Mouse (Mus musculus) bone marrow macrophage, adult 2 months (primary cell): ENCODE results near the gene Plekhm3.

ENCODE experiments used
- CTCF ChIP-seq: IDR thresholded peaks from 2 replicates; pipeline ENCODE4 v1.5.1; 2012; ENCODE audit warnings: low read depth, mild to moderate bottlenecking, low read length, moderate library complexity
- POLR2A ChIP-seq: IDR thresholded peaks from 2 replicates; pipeline ENCODE4 v1.6.1; 2012; ENCODE audit warnings: mild to moderate bottlenecking, low read depth, low read length, borderline replicate concordance

DNA sequence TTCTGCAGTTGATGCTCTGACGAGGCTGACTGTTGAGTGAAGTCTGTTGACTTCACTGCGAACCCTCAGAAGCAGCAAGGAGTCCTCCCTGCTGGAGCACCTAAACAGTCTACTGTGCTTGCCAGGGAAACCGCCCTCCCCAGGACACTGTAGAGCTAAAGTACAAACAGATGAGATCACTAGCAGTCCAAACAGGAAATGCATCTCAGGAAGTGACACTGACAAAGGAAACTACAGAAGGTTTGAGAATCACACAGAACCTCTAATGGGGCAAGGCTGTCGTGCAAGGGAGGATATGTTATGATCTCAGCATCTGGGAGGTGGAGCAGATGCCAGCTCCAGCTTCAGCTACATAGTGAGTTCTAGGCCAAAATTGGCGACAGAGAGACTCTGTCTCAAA, 14.1 kb upstream of the Plekhm3 start:
- TF ChIP-seq POLR2A: no peak
- TF ChIP-seq CTCF: no peak
